In the genomic region with DNA sequence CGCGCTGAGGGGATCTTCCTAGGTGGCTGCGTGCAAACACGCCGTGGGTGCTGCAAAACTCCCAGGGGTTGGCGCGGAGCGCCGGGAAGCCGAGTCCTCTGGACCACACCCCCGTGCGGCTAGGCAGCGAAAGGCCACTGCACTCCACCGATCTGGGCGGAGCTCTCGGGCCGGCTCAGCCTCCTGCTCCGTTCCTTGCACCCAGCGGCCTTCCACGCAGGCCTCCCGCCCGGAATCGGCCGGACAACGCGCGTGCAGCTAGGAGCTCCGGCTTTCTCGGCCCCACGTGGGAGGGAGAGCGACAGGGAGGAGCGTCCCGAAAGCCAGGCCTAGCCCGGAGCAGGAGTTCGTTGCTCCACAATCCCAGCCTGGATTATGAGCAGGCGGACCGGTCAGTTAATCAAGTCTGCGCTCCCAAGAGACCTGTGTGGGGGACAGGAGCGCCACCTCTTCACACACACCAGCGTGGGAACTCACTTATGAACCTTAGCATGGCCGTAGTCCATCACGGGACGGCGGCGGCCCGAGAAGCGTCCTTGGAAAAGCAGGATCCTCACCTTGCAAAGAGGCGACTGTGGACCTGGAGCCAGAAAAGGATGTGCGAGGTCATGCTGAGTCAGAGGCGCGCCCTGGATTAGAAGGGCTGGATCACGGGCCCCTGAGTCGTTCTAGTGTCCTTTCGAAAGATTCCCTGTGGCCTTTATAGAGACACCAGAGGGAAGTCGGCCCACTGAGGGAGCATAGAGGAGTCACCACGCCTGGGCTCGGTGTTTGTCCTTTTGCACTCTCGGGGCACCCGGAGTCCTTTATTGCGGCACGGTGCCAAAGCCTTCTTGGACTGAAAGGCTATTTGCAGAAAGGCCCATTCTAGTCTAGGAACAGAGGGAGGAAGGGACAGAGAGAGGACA, we compare ENCODE assay signal across 8 mouse cellular contexts. TPM values are rescaled to one million over a fixed set of nuclear protein-coding genes. Genes with fewer than 3 reads are reported as not detected.
DNase-seq lines count a peak whose midpoint lies in the region; ATAC-seq and TF ChIP-seq lines count a peak whose summit lies in the region.

A gene (minus strand): TSS at position 47 of the 908 bp plus-strand sequence.

- H3K4me1 ChIP-seq in MEL (ENCODE audit: control insufficient read depth in 1 of 2, insufficient read depth in 2 of 2, low read length in 2 of 2), result peaks cover 29 to 39% of the 10 kb centered on the region in 2 experiments
- H3K4me1 ChIP-seq in forebrain, embryonic 14.5 days (ENCODE audit: control insufficient read depth, insufficient read depth, low read length), result peaks cover 7% of the 10 kb centered on the region; the same call in 1 of the 2 replicates
- peaks cover 19% of the 10 kb centered on the region for H3K4me1 ChIP-seq in neural tube, embryonic 13.5 days (replicated peaks)
- H3K4me1 ChIP-seq in testis, adult 2 months (ENCODE audit: control insufficient read depth, insufficient read depth, low read length), result peaks cover 11% of the 10 kb centered on the region

- peak within 1 kb of the TSS; percentile 65 to 93 for H3K4me3 ChIP-seq in MEL (ENCODE audit: control insufficient read depth in 1 of 2, insufficient read depth in 1 of 2, low read depth in 2 of 2, low read length in 2 of 2)
- H3K4me3 ChIP-seq in forebrain, embryonic 14.5 days (ENCODE audit: low read depth, low read length), result peak within 1 kb of the TSS; percentile 55
- peak within 1 kb of the TSS; percentile 54 for H3K4me3 ChIP-seq in neural tube, embryonic 13.5 days
- H3K4me3 ChIP-seq in testis, adult 2 months (ENCODE audit: control insufficient read depth, low read depth, low read length), result peak within 1 kb of the TSS; percentile 66

- TF ChIP-seq POLR2A in MEL (IDR thresholded peaks at IDR 0.05; ENCODE audit: control insufficient read depth in 1 of 2, insufficient read depth in 1 of 2, low read depth in 1 of 2, low read length in 2 of 2, poor library complexity in 1 of 2), result peak in 1 of 2 experiments; percentile 33; a peak in 1 of 4 replicates
- TF ChIP-seq POLR2A in testis, adult 2 months (IDR thresholded peaks at IDR 0.05; ENCODE audit: control insufficient read depth, low read depth, low read length), result no peak

- TF ChIP-seq EP300 in MEL (IDR thresholded peaks at IDR 0.05; ENCODE audit: low read depth in 1 of 2, low read length in 2 of 2), result no peak; a peak in 1 of 4 replicates

- H3K27me3 ChIP-seq in MEL (ENCODE audit: control insufficient read depth in 1 of 2, insufficient read depth in 2 of 2, low read length in 2 of 2), result no peaks in the 10 kb centered on the region
- H3K27me3 ChIP-seq in forebrain, embryonic 14.5 days (replicated peaks; ENCODE audit: control insufficient read depth, insufficient read depth, low read length), result peaks cover 7% of the 10 kb centered on the region
- H3K27me3 ChIP-seq in neural tube, embryonic 13.5 days, result peaks cover 37% of the 10 kb centered on the region
- no peaks in the 10 kb centered on the region for H3K27me3 ChIP-seq in testis, adult 2 months (ENCODE audit: control insufficient read depth, insufficient read depth, low read length)

- ATAC-seq in forebrain, embryonic 14.5 days, result peak; percentile 77
- ATAC-seq in neural tube, embryonic 13.5 days (ENCODE audit: low read depth), result peak; percentile 87

- H3K9ac ChIP-seq in MEL (ENCODE audit: control insufficient read depth, low read depth, low read length, poor library complexity, severe bottlenecking), result peak within 1 kb of the TSS; percentile 74
- peak within 1 kb of the TSS; percentile 71 for H3K9ac ChIP-seq in forebrain, embryonic 14.5 days (ENCODE audit: low read length)
- peak within 1 kb of the TSS; percentile 76 for H3K9ac ChIP-seq in neural tube, embryonic 13.5 days

- intact Hi-C loops in heart, postnatal 10 days (cut with DNase I), result loop anchor here (2.0 kb wide), 1 partner anchor 25 kb away; no protein-coding TSS in a partner anchor

- TF ChIP-seq RAD21 in MEL (IDR thresholded peaks at IDR 0.05; ENCODE audit: low read depth, low read length), result no peak

- peaks cover 0 to 33% of the 10 kb centered on the region in 2 experiments; a peak in 2 of 4 replicates for H3K36me3 ChIP-seq in MEL (ENCODE audit: control insufficient read depth in 1 of 2, insufficient read depth in 2 of 2, low read length in 2 of 2)
- H3K36me3 ChIP-seq in forebrain, embryonic 14.5 days (ENCODE audit: control insufficient read depth, insufficient read depth, low read length), result no peaks in the 10 kb centered on the region
- H3K36me3 ChIP-seq in neural tube, embryonic 13.5 days, result no peaks in the 10 kb centered on the region
- H3K36me3 ChIP-seq in testis, adult 2 months (ENCODE audit: control insufficient read depth, insufficient read depth, low read length), result no peaks in the 10 kb centered on the region

- no peaks in the 10 kb centered on the region for H3K9me3 ChIP-seq in MEL (replicated peaks; ENCODE audit: insufficient read depth, low read length)
- H3K9me3 ChIP-seq in forebrain, embryonic 14.5 days (replicated peaks; ENCODE audit: control insufficient read depth, low read length), result no peaks in the 10 kb centered on the region
- no peaks in the 10 kb centered on the region for H3K9me3 ChIP-seq in neural tube, embryonic 13.5 days

- H3K4me2 ChIP-seq in forebrain, embryonic 14.5 days (ENCODE audit: low read length), result peak within 1 kb of the TSS; percentile 98
- H3K4me2 ChIP-seq in neural tube, embryonic 13.5 days, result peak within 1 kb of the TSS; percentile 94

- H3K27ac ChIP-seq in MEL (ENCODE audit: control insufficient read depth, low read depth, low read length), result peak within 1 kb of the TSS; percentile 60
- H3K27ac ChIP-seq in forebrain, embryonic 14.5 days (ENCODE audit: low read depth, low read length), result no peak within 1 kb of the TSS
- no peak within 1 kb of the TSS for H3K27ac ChIP-seq in neural tube, embryonic 13.5 days (replicated peaks)
- H3K27ac ChIP-seq in testis, adult 2 months (ENCODE audit: control insufficient read depth, insufficient read depth, low read depth, low read length), result no peak within 1 kb of the TSS

- DNase-seq in MEL (ENCODE audit: low read depth, low spot score), result peak; percentile 77
- DNase-seq in cerebellum, adult 11-12 months, result peak; percentile 88
- peak; percentile 69 for DNase-seq in forebrain, embryonic 14.5 days (ENCODE audit: low spot score)
- DNase-seq in heart, postnatal 10 days, result peak; percentile 77 to 84
- DNase-seq in large intestine, adult 2 months (ENCODE audit: low read depth, low spot score), result peak; percentile 47
- DNase-seq in lung, adult 18-20 months, result peak; percentile 88 to 90

- 2% methylated on average over 61 of the region's 61 CpGs for WGBS in forebrain, embryonic 14.5 days
- WGBS in large intestine, adult 2 months, result 2% methylated on average over 61 of the region's 61 CpGs
- 2% methylated on average over 61 of the region's 61 CpGs for WGBS in neural tube, embryonic 13.5 days

- H3K79me2 ChIP-seq in MEL (ENCODE audit: control insufficient read depth, insufficient read depth, low read length, poor library complexity), result peaks cover 3% of the 10 kb centered on the region; the same call in 1 of the 2 replicates

- TF ChIP-seq CTCF in MEL (IDR thresholded peaks at IDR 0.05 in 2 of 3, conservative IDR thresholded peaks at IDR 0.05 in 1 of 3; ENCODE audit: control insufficient read depth in 1 of 3, insufficient read depth in 1 of 3, low read depth in 2 of 3, low read length in 3 of 3, poor library complexity in 1 of 3, severe bottlenecking in 1 of 3), result no peak
- no peak for TF ChIP-seq CTCF in testis, adult 2 months (IDR thresholded peaks at IDR 0.05; ENCODE audit: control insufficient read depth, insufficient read depth, insufficient replicate concordance, low read depth, low read length)

TF ChIP-seq in MEL, 35 proteins besides CTCF, POLR2A, EP300 and RAD21 (continues in another document):
- TF ChIP-seq RCOR1 (IDR thresholded peaks at IDR 0.05; ENCODE audit: low read depth, low read length) (no peak; the same call in 1 of the 2 replicates), CHD1 (IDR thresholded peaks at IDR 0.05; ENCODE audit: low read depth, low read length) (no peak), JUND (IDR thresholded peaks at IDR 0.05; ENCODE audit: low read depth, low read length) (no peak), TBP (IDR thresholded peaks at IDR 0.05; ENCODE audit: low read depth, low read length) (peak; percentile 50; the same call in 1 of the 2 replicates), MYB (IDR thresholded peaks at IDR 0.05; ENCODE audit: low read depth, low read length) (no peak), NELFE (IDR thresholded peaks at IDR 0.05; ENCODE audit: low read depth, low read length) (peak; percentile 56), MAZ (IDR thresholded peaks at IDR 0.05; ENCODE audit: low read depth, low read length) (no peak), ETS1 (IDR thresholded peaks at IDR 0.05; ENCODE audit: low read depth, low read length) (peak; percentile 41; the same call in 1 of the 2 replicates), ZNF384 (IDR thresholded peaks at IDR 0.05; ENCODE audit: low read depth, low read length) (no peak), POLR2AphosphoS5 (IDR thresholded peaks at IDR 0.05; ENCODE audit: borderline replicate concordance, low read depth, low read length) (no peak), SIN3A (IDR thresholded peaks at IDR 0.05; ENCODE audit: low read length) (peak; percentile 62), KAT2A (conservative IDR thresholded peaks at IDR 0.05; ENCODE audit: low read depth, low read length) (no peak; the same call in 1 of the 2 replicates), CHD2 (IDR thresholded peaks at IDR 0.05; ENCODE audit: low read length) (no peak), GABPA (IDR thresholded peaks at IDR 0.05; ENCODE audit: low read depth, low read length) (no peak), TCF12 (IDR thresholded peaks at IDR 0.05; ENCODE audit: low read depth, low read length) (0 out of 2 replicates have a peak, but pooled peaks have one; percentile 19), NRF1 (IDR thresholded peaks at IDR 0.05; ENCODE audit: insufficient read depth, low read depth, low read length, poor library complexity, severe bottlenecking) (no peak), BHLHE40 (IDR thresholded peaks at IDR 0.05; ENCODE audit: borderline replicate concordance, low read depth, low read length) (no peak), ZC3H11A (IDR thresholded peaks at IDR 0.05; ENCODE audit: low read depth, low read length) (no peak), ELF1 (IDR thresholded peaks at IDR 0.05; ENCODE audit: low read depth, low read length) (no peak), USF1 (IDR thresholded peaks at IDR 0.05; ENCODE audit: low read depth, low read length) (no peak)

RNA-seq across cellular contexts. Expression of the gene that starts here (rescaled TPM):
- total RNA-seq in MEL (2012; rRNA removed), result 2.3 and 3.5 TPM in 2 replicates
- polyA plus RNA-seq in MEL (2012; ENCODE audit: insufficient read depth in 1 of 2, insufficient read length in 2 of 2, low read depth in 1 of 2, low replicate concordance in 2 of 2, missing spikeins in 1 of 2), result 1 to 10 TPM in 1 of 2 experiments, not detected in 1; 5.8 TPM
- 1.1 TPM in 2 replicates for polyA plus RNA-seq in forebrain, embryonic 14.5 days (2014; fragmentation: Nextera tagmentation; extraction: Ambion mirVana)
- total RNA-seq in heart, postnatal 10 days (2021), result 1 to 10 TPM; 1.9 to 2.2 TPM
- 8.6 and 20.6 TPM in 2 replicates for polyA plus RNA-seq in large intestine, adult 2 months (2012; rRNA removed)
- polyA plus RNA-seq in neural tube, embryonic 13.5 days (2015; fragmentation: Nextera tagmentation; extraction: Ambion mirVana), result 1.7 and 2.0 TPM in 2 replicates
- polyA plus RNA-seq in testis, adult 2 months (2012; rRNA removed), result 0.47 and 0.57 TPM in 2 replicates
